Mouse (Mus musculus) ES-E14 (cell line): ENCODE data around the gene Trpm2. TPM values are rescaled to one million over a fixed set of nuclear protein-coding genes. Genes with fewer than 3 reads are reported as not detected.

Source experiments
- DNase-seq: peaks from one replicate; pipeline ENCODE4 v3.0.0-alpha.2; 2013; ENCODE audit warnings: low read depth, low spot score
- H3K27ac ChIP-seq: 2 replicates; pipeline ENCODE4 v1.5.1; 2012; ENCODE audit warnings: low read depth, mild to moderate bottlenecking, low read length, moderate library complexity, mixed read lengths; ENCODE audit not compliant: poor library complexity, insufficient read depth, severe bottlenecking
- H3K36me3 ChIP-seq: 2 replicates; pipeline ENCODE4 v1.6.1; 2012; ENCODE audit warnings: mild to moderate bottlenecking, low read length, moderate library complexity, mixed read lengths; ENCODE audit not compliant: control insufficient read depth, poor library complexity, insufficient read depth, severe bottlenecking
- H3K4me1 ChIP-seq, 2 experiments: fragments of 150-350 bp in 1 of 2; sonication (generic) in 1 of 2; 2 replicates each; pipeline ENCODE4 v1.6.1; 2012; ENCODE audit warnings: low read length in 2 of 2, mild to moderate bottlenecking in 1 of 2, mixed read lengths in 1 of 2; ENCODE audit not compliant: control insufficient read depth in 2 of 2, insufficient read depth in 2 of 2, poor library complexity in 1 of 2
- H3K4me3 ChIP-seq, 2 experiments: fragments of 150-350 bp in 1 of 2; sonication (generic) in 1 of 2; 2 replicates each; pipeline ENCODE4 v1.5.1; 2012; ENCODE audit warnings: low read length in 2 of 2, low read depth in 1 of 2, mild to moderate bottlenecking in 1 of 2, mixed read lengths in 1 of 2; ENCODE audit not compliant: insufficient read depth in 1 of 2, poor library complexity in 1 of 2, severe bottlenecking in 1 of 2
- H3K9ac ChIP-seq: 2 replicates; pipeline ENCODE4 v1.6.1; 2012; ENCODE audit warnings: low read depth, mild to moderate bottlenecking, low read length, mixed read lengths; ENCODE audit not compliant: poor library complexity, insufficient read depth, severe bottlenecking
- H3K9me3 ChIP-seq: fragments of 150-350 bp; sonication (generic); 2 replicates; pipeline ENCODE4 v1.6.1; 2012; ENCODE audit warnings: low read depth, mild to moderate bottlenecking, low read length; ENCODE audit not compliant: control insufficient read depth, insufficient read depth
- CHD2 ChIP-seq: IDR thresholded peaks from 2 replicates; pipeline ENCODE4 v1.6.1; 2014; ENCODE audit warnings: mild to moderate bottlenecking, low read depth, low read length, inconsistent platforms
- HCFC1 ChIP-seq: IDR thresholded peaks from 2 replicates; pipeline ENCODE4 v1.6.1; 2012; ENCODE audit warnings: low read length, inconsistent platforms, borderline replicate concordance; ENCODE audit not compliant: insufficient read depth
- MAFK ChIP-seq: IDR thresholded peaks from 2 replicates; pipeline ENCODE4 v1.6.1; 2014; ENCODE audit warnings: mild to moderate bottlenecking, low read depth, low read length, inconsistent platforms; ENCODE audit not compliant: insufficient read depth
- ZC3H11A ChIP-seq: IDR thresholded peaks from 2 replicates; pipeline ENCODE4 v1.6.1; 2012; ENCODE audit warnings: low read depth, mild to moderate bottlenecking, inconsistent platforms, low read length, borderline replicate concordance
- ZNF384 ChIP-seq: IDR thresholded peaks from 2 replicates; pipeline ENCODE4 v1.6.1; 2012; ENCODE audit warnings: low read depth, low read length, inconsistent platforms
- in situ Hi-C, 2 experiments: fragments of 600-800 bp; cut with MboI; formaldehyde crosslinking; loops; one replicate each; pipeline ENCODE4 v1.15.1; 2025; ENCODE audit warnings: low sequenced_read_pairs in 2 of 2, inconsistent platforms in 1 of 2; ENCODE audit not compliant: unreplicated experiment in 2 of 2
- total RNA-seq: library from RNA; depleted of rRNA; stranded (reverse); fragments of 300-350 nt; gene quantifications from 2 replicates; pipeline ENCODE4 v1.2.3, GENCODE M21; 2012; rRNA removed

The Trpm2 gene
- total RNA-seq, 1 experiment: 0.54 TPM

DNA sequence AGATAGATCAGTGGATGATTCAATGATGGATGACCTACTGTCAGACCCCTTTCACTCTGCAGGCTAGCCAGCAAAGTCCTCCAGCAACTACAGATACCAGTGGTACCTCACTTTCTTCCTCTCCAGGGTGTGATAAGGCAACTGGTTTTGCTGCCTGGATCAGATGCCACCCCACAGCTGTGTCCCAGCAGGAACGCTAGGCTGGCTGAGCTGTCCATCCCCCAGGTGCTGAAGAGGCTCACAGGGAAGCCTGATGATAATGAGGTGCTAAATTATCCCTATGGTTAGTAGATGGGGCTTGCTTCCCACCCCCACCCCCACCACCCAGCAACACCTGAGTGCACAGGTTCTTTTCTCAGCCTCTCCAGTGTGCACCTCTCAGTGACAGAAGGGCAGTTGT lies 102.8 kb downstream of the Trpm2 start:
- Histone ChIP-seq H3K27ac (no peak overlapping the region), H3K36me3 (no peaks in the 10 kb centered on the region), H3K4me3 (no peak overlapping the region), H3K9ac (no peak overlapping the region), H3K9me3 (no peaks in the 10 kb centered on the region), H3K4me1 (no peaks in the 10 kb centered on the region)
- DNase-seq: no peak
- TF ChIP-seq ZNF384: no peak
- no peak for TF ChIP-seq MAFK
- no peak for TF ChIP-seq CHD2
- no peak for TF ChIP-seq HCFC1
- no peak for TF ChIP-seq ZC3H11A
- in situ Hi-C loops: no loop called here

DNA sequence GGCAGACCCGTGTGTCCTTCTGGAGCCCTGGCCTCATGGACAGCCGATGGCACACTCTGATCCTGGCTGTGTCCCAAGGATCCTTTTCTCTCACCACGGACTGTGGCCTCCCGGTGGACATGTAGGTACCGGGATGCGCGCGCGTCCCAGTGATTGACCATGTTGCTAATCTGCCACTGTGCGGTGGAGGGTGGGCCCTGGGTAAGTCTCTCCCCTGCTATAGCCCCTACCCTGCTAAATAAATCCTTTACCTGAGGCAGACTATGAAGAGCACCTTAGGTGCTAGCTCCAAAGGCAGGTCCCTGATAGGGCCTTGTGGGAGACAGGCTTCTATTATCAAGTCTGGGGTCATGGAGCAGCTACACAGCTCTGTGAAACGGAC lies 105.6 kb downstream of the Trpm2 start:
- Histone ChIP-seq H3K9ac (no peak overlapping the region), H3K27ac (no peak overlapping the region), H3K9me3 (no peaks in the 10 kb centered on the region), H3K4me1 (no peaks in the 10 kb centered on the region), H3K4me3 (no peak overlapping the region), H3K36me3 (no peaks in the 10 kb centered on the region)
- in situ Hi-C loops: no loop called here
- TF ChIP-seq ZC3H11A: no peak
- TF ChIP-seq CHD2: no peak
- no peak for TF ChIP-seq ZNF384
- TF ChIP-seq MAFK: no peak
- TF ChIP-seq HCFC1: no peak
- no peak for DNase-seq

DNA sequence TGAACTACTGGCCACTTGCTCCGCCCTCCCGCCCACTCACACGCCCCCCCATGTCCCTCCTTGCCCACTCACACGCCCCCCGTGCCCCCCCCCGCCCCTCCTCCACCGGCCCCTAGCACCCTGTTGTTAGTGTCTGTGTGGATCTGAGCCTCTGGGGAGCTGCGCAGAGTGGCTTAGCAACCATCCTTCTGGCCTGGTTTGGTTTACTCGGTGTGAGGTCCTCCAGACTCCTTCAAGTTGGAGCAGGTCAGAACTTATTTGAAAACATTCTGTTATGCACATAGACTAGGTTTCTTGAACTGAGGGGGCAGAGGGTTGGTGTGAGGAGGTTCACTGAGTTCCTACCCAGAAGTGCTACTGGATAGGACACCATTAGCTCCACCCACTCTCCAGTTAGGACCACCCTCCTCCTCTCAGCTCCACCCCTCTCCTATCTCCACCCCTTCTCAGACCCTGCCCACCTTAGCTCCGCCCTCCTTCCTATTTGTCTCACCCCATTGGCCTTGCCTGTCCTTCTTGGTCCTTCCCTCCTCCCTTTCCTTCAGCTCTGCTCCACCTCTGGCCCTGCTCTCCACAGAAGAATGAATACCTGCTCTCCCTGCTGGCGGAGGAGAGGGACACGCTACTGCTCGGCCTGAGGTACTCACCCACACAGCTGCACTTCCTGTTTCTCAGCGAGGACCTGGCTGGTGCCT lies 106.1 kb downstream of the Trpm2 start:
- no peak overlapping the region for H3K9ac ChIP-seq
- no peak overlapping the region for H3K4me3 ChIP-seq
- H3K27ac ChIP-seq: no peak overlapping the region
- H3K9me3 ChIP-seq: no peaks in the 10 kb centered on the region
- DNase-seq: peak; percentile 67
- no peak for TF ChIP-seq MAFK
- TF ChIP-seq ZC3H11A: no peak
- no peak for TF ChIP-seq HCFC1
- TF ChIP-seq ZNF384: no peak
- H3K36me3 ChIP-seq: no peaks in the 10 kb centered on the region
- no peaks in the 10 kb centered on the region for H3K4me1 ChIP-seq
- in situ Hi-C loops: no loop called here

DNA sequence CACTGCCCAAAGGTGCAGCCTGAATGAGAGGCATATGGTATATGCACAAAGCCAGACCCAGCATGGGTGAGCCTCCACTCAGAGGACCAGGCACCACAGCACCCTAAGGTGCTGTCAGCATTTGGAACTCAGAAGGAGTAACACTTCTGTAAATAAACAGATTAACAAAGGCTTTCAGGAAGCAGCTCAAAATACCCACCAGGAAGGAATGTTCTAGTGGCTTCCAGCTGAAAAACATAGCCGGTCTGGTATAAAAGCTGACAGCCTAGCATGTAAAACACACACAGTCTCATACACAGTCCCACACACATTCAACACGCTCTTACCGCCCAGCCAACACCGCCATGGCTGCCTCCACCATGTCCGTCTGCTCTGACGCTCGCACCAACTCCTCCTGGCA lies 108.7 kb downstream of the Trpm2 start, which contains the start of gene Gm3285:
Gm3285 (plus strand) TSS at position 301 of the 400 bp plus-strand sequence.
- no peak within 1 kb of the TSS for H3K9ac ChIP-seq
- no peaks in the 10 kb centered on the region for H3K9me3 ChIP-seq
- H3K36me3 ChIP-seq: no peaks in the 10 kb centered on the region
- in situ Hi-C loops: no loop called here
- no peak within 1 kb of the TSS for H3K4me3 ChIP-seq
- H3K4me1 ChIP-seq: no peaks in the 10 kb centered on the region
- DNase-seq: no peak
- H3K27ac ChIP-seq: no peak within 1 kb of the TSS
- TF ChIP-seq MAFK: no peak
- TF ChIP-seq HCFC1: no peak
- TF ChIP-seq ZC3H11A: no peak
- no peak for TF ChIP-seq ZNF384

Other genes with a start within 250 kb of the Trpm2 start
- gene Krtap12-1, start 250.0 kb downstream of the Trpm2 start, total RNA-seq: not detected in 2 replicates
- not detected in 2 replicates for gene Gm10100, start 244.1 kb downstream of the Trpm2 start, total RNA-seq
- gene Gm18596, start 227.9 kb downstream of the Trpm2 start, total RNA-seq: not detected in 2 replicates
- gene Gm9736, start 219.2 kb downstream of the Trpm2 start, total RNA-seq: not detected in 2 replicates
- gene Gm3233, start 210.9 kb downstream of the Trpm2 start, total RNA-seq: not detected in 2 replicates
- not detected in 2 replicates for gene Gm3238, start 199.2 kb downstream of the Trpm2 start, total RNA-seq
- gene Gm7138, start 193.6 kb downstream of the Trpm2 start, total RNA-seq: not detected in 2 replicates
- gene Gm3250, start 188.0 kb downstream of the Trpm2 start, total RNA-seq: not detected in 2 replicates
- gene Gm7137, start 182.4 kb downstream of the Trpm2 start, total RNA-seq: not detected in 2 replicates
- not detected in 2 replicates for gene Gm9639, start 175.5 kb downstream of the Trpm2 start, total RNA-seq
- gene Gm19668, start 171.4 kb downstream of the Trpm2 start, total RNA-seq: not detected in 2 replicates
- gene Gm9507, start 158.7 kb downstream of the Trpm2 start, total RNA-seq: not detected in 2 replicates
- not detected in 2 replicates for gene Gm2696, start 155.9 kb downstream of the Trpm2 start, total RNA-seq
- not detected in 2 replicates for gene Krtap10-4, start 143.5 kb downstream of the Trpm2 start, total RNA-seq
- not detected in 2 replicates for gene Krtap10-10, start 134.6 kb downstream of the Trpm2 start, total RNA-seq
- not detected in 2 replicates for gene Gm36176, start 123.8 kb downstream of the Trpm2 start, total RNA-seq
- gene Gm10318, start 117.7 kb downstream of the Trpm2 start, total RNA-seq: not detected in 2 replicates
- not detected in 2 replicates for gene Gm3285, start 108.6 kb downstream of the Trpm2 start, total RNA-seq
- 2.5 and 4.1 TPM in 2 replicates for gene Lrrc3, start 68.0 kb downstream of the Trpm2 start, total RNA-seq
- gene 1810043G02Rik, start 8.0 kb upstream of the Trpm2 start, total RNA-seq: 7.1 and 8.4 TPM in 2 replicates
- gene Pfkl, start 39.5 kb upstream of the Trpm2 start, total RNA-seq: 138 and 230 TPM in 2 replicates
- 328 and 388 TPM in 2 replicates for gene Dnmt3l, start 71.4 kb upstream of the Trpm2 start, total RNA-seq
- 68.3 and 88.3 TPM in 2 replicates for gene Aire, start 73.0 kb upstream of the Trpm2 start, total RNA-seq
- 30.5 and 31.7 TPM in 2 replicates for gene Icosl, start 98.7 kb upstream of the Trpm2 start, total RNA-seq
- 31.6 and 40.2 TPM in 2 replicates for gene D10Jhu81e, start 199.2 kb upstream of the Trpm2 start, total RNA-seq
- 60.9 and 67.4 TPM in 2 replicates for gene Pwp2, start 214.6 kb upstream of the Trpm2 start, total RNA-seq